Mouse (Mus musculus): ENCODE measurements around the gene Rbm8a. TPM values are rescaled to one million over a fixed set of nuclear protein-coding genes. Genes with fewer than 3 reads are reported as not detected.

The Rbm8a gene
- total and polyA plus RNA-seq, 3 experiments, result 2.3 to 85.3 (median 69.2) TPM

- DNase-seq, result peak; percentile 90
These were observed 40.2 kb downstream of the Rbm8a start, which contains the start of gene Ankrd35 for GRCm38 (mm10) chr3:96669727-96670468. Gene Ankrd35 (plus strand): TSS chr3:96670131.

GRCm38 (mm10) chr3:96671519-96671918 is 41.8 kb downstream of the Rbm8a start:
- no peak for DNase-seq

- no peak for DNase-seq
These were observed 43.8 kb downstream of the Rbm8a start for GRCm38 (mm10) chr3:96673514-96673913.

- no peak for DNase-seq
These were observed 44.7 kb downstream of the Rbm8a start for GRCm38 (mm10) chr3:96674442-96674841.

- DNase-seq, result no peak
These were observed 45.4 kb downstream of the Rbm8a start for GRCm38 (mm10) chr3:96675171-96675570.

- no peak for DNase-seq
These were observed 46.0 kb downstream of the Rbm8a start for GRCm38 (mm10) chr3:96675690-96676089.

GRCm38 (mm10) chr3:96678456-96678855 is 48.7 kb downstream of the Rbm8a start:
- no peak for DNase-seq

- peak; percentile 87 for DNase-seq
These were observed 49.5 kb downstream of the Rbm8a start for GRCm38 (mm10) chr3:96679159-96679674.

GRCm38 (mm10) chr3:96680269-96680956 is 50.7 kb downstream of the Rbm8a start:
- DNase-seq, result no peak

Other genes starting within 250 kb of the Rbm8a start
- not detected for gene BC107364, start 177.6 kb upstream of the Rbm8a start, total RNA-seq (2021)
- gene BC107364, start 177.6 kb upstream of the Rbm8a start, polyA plus RNA-seq (2012; rRNA removed), result not detected in 2 replicates
- gene Hfe2, start 104.8 kb upstream of the Rbm8a start, total RNA-seq (2021), result under 1 TPM in 1 of 2 experiments, not detected in 1; 0.23 TPM
- 0.11 and 0.31 TPM in 2 replicates for gene Hfe2, start 104.8 kb upstream of the Rbm8a start, polyA plus RNA-seq (2012; rRNA removed)
- 100 to 1,000 TPM; 421 to 430 TPM for gene Txnip, start 72.0 kb upstream of the Rbm8a start, total RNA-seq (2021)
- 390 and 481 TPM in 2 replicates for gene Txnip, start 72.0 kb upstream of the Rbm8a start, polyA plus RNA-seq (2012; rRNA removed)
- not detected for gene Gm16253, start 52.9 kb upstream of the Rbm8a start, total RNA-seq (2021)
- not detected in 2 replicates for gene Gm16253, start 52.9 kb upstream of the Rbm8a start, polyA plus RNA-seq (2012; rRNA removed)
- gene Polr3gl, start 35.8 kb upstream of the Rbm8a start, total RNA-seq (2021), result 10 to 100 TPM; 32.5 to 38.5 TPM
- 19.9 and 21.4 TPM in 2 replicates for gene Polr3gl, start 35.8 kb upstream of the Rbm8a start, polyA plus RNA-seq (2012; rRNA removed)
- gene Ankrd34a, start 33.3 kb upstream of the Rbm8a start, total RNA-seq (2021), result 1 to 10 TPM in 1 of 2 experiments, under 1 TPM in 1; 0.75 to 2.3 TPM
- gene Ankrd34a, start 33.3 kb upstream of the Rbm8a start, polyA plus RNA-seq (2012; rRNA removed), result 1.8 and 2.0 TPM in 2 replicates
- gene Lix1l, start 28.8 kb upstream of the Rbm8a start, total RNA-seq (2021), result 10 to 100 TPM; 31.2 to 46.4 TPM
- gene Lix1l, start 28.8 kb upstream of the Rbm8a start, polyA plus RNA-seq (2012; rRNA removed), result 17.6 and 21.1 TPM in 2 replicates
- 10 to 100 TPM; 42.3 to 48.4 TPM for gene Pex11b, start 5.4 kb downstream of the Rbm8a start, total RNA-seq (2021)
- 31.8 and 32.6 TPM in 2 replicates for gene Pex11b, start 5.4 kb downstream of the Rbm8a start, polyA plus RNA-seq (2012; rRNA removed)
- under 1 TPM; 0.21 to 0.35 TPM for gene Gm42957, start 5.5 kb downstream of the Rbm8a start, total RNA-seq (2021)
- 0.02 TPM in 1 of 2 replicates, not detected in the other for gene Gm42957, start 5.5 kb downstream of the Rbm8a start, polyA plus RNA-seq (2012; rRNA removed)
- gene Itga10, start 15.7 kb downstream of the Rbm8a start, total RNA-seq (2021), result 1 to 10 TPM; 1.3 to 1.9 TPM
- 1.3 and 1.6 TPM in 2 replicates for gene Itga10, start 15.7 kb downstream of the Rbm8a start, polyA plus RNA-seq (2012; rRNA removed)
- 1 to 10 TPM; 3.0 to 4.6 TPM for gene Ankrd35, start 40.2 kb downstream of the Rbm8a start, total RNA-seq (2021)
- 1.5 and 3.3 TPM in 2 replicates for gene Ankrd35, start 40.2 kb downstream of the Rbm8a start, polyA plus RNA-seq (2012; rRNA removed)
- gene Pias3, start 66.5 kb downstream of the Rbm8a start, total RNA-seq (2021), result 10 to 100 TPM; 20.3 to 24.5 TPM
- gene Pias3, start 66.5 kb downstream of the Rbm8a start, polyA plus RNA-seq (2012; rRNA removed), result 38.9 and 43.9 TPM in 2 replicates
- 1 to 10 TPM in 1 of 2 experiments, under 1 TPM in 1; 0.95 to 1.1 TPM for gene Nudt17, start 78.6 kb downstream of the Rbm8a start, total RNA-seq (2021)
- 2.3 and 2.5 TPM in 2 replicates for gene Nudt17, start 78.6 kb downstream of the Rbm8a start, polyA plus RNA-seq (2012; rRNA removed)
- gene Polr3c, start 97.7 kb downstream of the Rbm8a start, total RNA-seq (2021), result 10 to 100 TPM; 28.9 to 32.8 TPM
- gene Polr3c, start 97.7 kb downstream of the Rbm8a start, polyA plus RNA-seq (2012; rRNA removed), result 14.1 and 19.9 TPM in 2 replicates
- 10 to 100 TPM; 39.4 to 46.5 TPM for gene Rnf115, start 97.7 kb downstream of the Rbm8a start, total RNA-seq (2021)
- 9.9 and 12.5 TPM in 2 replicates for gene Rnf115, start 97.7 kb downstream of the Rbm8a start, polyA plus RNA-seq (2012; rRNA removed)
- under 1 TPM; 0.26 to 0.35 TPM for gene Pdzk1, start 199.4 kb downstream of the Rbm8a start, total RNA-seq (2021)
- gene Pdzk1, start 199.4 kb downstream of the Rbm8a start, polyA plus RNA-seq (2012; rRNA removed), result not detected in 2 replicates
- gene Cd160, start 199.4 kb downstream of the Rbm8a start, total RNA-seq (2021), result not detected
- 0.18 TPM in 1 of 2 replicates, not detected in the other for gene Cd160, start 199.4 kb downstream of the Rbm8a start, polyA plus RNA-seq (2012; rRNA removed)